Mouse (Mus musculus) G1E-ER4 (cell line): ENCODE measurements around the gene Cd3d. TPM values are rescaled to one million over a fixed set of nuclear protein-coding genes. Genes with fewer than 3 reads are reported as not detected.

Experiments
- GATA1 ChIP-seq: IDR thresholded peaks from one replicate; pipeline ENCODE4 v1.8.0; 2012; ENCODE audit warnings: low read length, inconsistent platforms
- polyA plus RNA-seq: library from polyadenylated mRNA; stranded (reverse); fragments of >175 nt; gene quantifications from 2 replicates; pipeline ENCODE4 v1.2.3, GENCODE M21; 2012

Gene Cd3d
- polyA plus RNA-seq, 1 experiment: not detected

DNA sequence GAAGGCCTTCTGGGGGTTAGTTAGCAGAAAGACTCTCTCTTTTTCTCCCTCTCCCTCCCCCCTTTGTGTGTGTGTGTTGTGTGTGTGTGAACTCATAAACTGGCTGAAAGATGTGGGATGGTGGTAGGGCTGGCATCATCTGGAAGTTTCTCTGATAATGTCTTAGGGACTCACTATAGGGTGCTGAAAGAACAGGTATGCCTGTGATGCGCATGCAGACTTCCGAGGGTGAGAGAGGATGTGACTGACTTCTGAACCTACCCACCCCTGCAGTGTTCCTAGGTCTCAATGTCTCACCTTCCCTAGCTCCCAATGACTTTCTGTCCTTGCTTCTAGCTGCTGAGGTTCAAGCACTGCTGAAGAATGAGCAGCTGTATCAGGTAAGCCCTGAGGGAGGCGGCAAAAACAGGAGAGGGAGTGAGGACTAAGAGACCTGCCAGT lies 4.2 kb downstream of the Cd3d start:
- no peak for TF ChIP-seq GATA1

DNA sequence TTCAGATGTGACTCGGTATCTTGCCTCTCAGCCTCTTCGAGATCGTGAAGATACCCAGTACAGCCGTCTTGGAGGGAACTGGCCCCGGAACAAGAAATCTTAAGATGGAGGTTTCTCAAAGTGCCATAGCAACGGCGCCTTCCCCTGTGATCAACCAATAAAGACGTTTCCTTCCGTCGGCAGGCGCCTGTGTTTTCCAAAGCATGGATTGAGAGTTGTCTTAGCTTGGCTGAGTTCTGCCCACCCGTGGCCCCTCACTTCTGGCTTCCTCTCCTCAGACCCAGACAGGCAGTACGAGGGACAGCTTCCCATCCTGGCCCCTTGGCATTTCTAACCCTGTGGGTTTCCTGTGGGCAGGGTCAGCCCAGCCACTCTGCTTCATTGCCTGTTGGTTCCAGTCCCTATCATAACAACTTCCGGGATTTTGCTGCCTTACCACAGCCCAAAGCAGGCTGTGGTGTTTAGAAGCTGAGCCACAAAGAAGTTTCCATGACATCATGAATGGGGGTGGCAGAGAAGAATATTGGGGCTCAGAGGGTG lies 4.7 kb downstream of the Cd3d start:
- TF ChIP-seq GATA1: no peak

- no peak for TF ChIP-seq GATA1
These were observed 5.4 kb downstream of the Cd3d start for GRCm38 (mm10) chr9:44986976-44987375.

GRCm38 (mm10) chr9:44991821-44992220 lies 10.2 kb downstream of the Cd3d start:
- TF ChIP-seq GATA1: no peak

- no peak for TF ChIP-seq GATA1
These were observed 10.7 kb downstream of the Cd3d start for GRCm38 (mm10) chr9:44992271-44992670.

GRCm38 (mm10) chr9:44993268-44993667 lies 11.7 kb downstream of the Cd3d start:
- no peak for TF ChIP-seq GATA1

- no peak for TF ChIP-seq GATA1
These were observed 13.4 kb downstream of the Cd3d start for GRCm38 (mm10) chr9:44994962-44995361.

- TF ChIP-seq GATA1: no peak
These were observed 15.0 kb downstream of the Cd3d start for GRCm38 (mm10) chr9:44996590-44996989.

DNA sequence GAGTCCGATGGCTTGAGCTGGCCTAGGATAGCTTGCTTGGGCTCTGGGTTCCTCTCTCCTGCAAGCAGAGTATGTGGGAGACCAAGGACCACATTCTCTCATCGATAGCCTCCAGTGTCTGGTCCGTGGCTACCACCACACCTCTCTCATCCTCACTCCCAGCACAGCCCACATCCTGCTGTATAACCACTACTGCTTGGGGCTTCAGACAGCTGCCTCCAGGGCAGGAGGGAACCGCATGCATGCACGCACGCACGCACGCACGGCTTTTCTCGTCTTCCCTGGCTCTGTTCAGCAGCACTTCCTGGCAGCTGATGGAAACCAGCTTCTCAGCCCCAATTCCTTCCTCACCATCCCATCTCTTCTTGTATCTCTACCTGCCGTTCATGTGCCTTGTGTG lies 16.6 kb downstream of the Cd3d start:
- TF ChIP-seq GATA1: no peak

DNA sequence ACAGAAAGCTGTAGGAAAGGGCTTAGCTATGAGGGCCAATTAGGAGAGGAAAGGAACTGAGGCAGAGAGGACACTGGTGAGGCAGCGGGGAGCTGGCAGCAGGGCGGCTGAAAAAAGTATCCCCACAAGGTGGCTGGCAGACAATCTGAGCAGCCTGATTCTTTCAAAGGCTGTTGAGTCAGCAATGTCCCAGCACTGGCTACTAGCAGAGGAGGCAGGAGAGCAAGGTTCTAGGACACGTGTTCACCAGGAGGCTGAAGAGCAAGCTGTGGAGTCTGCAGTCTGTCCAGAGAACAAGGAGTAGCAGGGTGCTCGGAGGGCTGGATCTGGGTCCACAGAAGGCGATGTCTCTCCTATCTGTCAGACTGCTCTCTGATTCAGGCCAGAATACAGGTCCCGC lies 17.6 kb downstream of the Cd3d start:
- TF ChIP-seq GATA1: no peak

GRCm38 (mm10) chr9:44999776-45000175 lies 18.2 kb downstream of the Cd3d start:
- TF ChIP-seq GATA1: no peak

DNA sequence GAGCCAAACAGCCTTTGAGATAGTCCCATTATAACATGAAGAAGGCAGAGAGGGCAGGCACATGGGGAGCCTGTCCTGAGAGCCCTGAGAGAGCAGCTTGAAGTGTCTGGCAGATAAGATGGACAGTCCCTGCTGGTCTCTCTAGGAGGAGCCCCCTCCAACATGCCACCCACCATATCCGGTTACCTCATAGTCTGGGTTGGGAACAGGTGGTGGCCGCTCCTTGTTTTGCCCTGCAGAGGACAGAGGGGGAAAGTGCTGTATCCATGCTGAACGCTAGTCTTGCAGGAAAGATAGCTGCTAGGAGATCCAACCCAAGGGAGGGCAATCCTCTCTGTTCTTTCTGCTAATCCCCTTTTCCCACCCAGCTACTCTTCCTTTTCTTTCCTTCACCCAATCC lies 18.7 kb downstream of the Cd3d start:
- no peak for TF ChIP-seq GATA1

GRCm38 (mm10) chr9:45007404-45007803 lies 25.8 kb downstream of the Cd3d start:
- no peak for TF ChIP-seq GATA1

GRCm38 (mm10) chr9:45008342-45008741 lies 26.8 kb downstream of the Cd3d start:
- TF ChIP-seq GATA1: no peak

GRCm38 (mm10) chr9:45009180-45010078 lies 27.8 kb downstream of the Cd3d start, which contains the start of gene Cd3e:
Gene Cd3e, minus strand, starts transcription at chr9:45009627.
- TF ChIP-seq GATA1: no peak

GRCm38 (mm10) chr9:45010461-45010860 lies 28.9 kb downstream of the Cd3d start:
- TF ChIP-seq GATA1: no peak

- no peak for TF ChIP-seq GATA1
These were observed 29.7 kb downstream of the Cd3d start for GRCm38 (mm10) chr9:45011291-45011690.

DNA sequence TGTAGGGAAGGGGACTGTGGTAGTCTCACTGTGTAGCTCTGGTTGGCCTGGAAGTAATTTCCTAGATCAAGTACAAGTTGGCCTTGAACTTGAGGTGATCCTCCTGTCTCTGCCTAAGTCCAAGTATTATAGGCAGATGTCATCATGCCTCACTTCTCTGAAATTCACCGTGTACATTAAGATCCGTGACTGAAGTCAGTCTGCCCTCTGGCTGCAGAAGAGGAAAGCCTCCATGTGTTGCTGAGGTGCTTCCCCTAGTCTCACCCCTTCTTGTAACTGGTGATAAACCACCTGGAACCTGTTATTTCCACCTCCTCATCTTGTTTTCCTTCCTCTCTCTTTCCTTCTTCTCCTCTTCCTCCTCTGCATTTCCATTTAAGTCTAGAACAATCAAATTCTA lies 33.3 kb downstream of the Cd3d start:
- no peak for TF ChIP-seq GATA1
